Mouse (Mus musculus) limb, embryonic 14.5 days (tissue): Measurements from ENCODE around the gene Micu1. TPM values are rescaled to one million over a fixed set of nuclear protein-coding genes. Genes with fewer than 3 reads are reported as not detected.

Source experiments
- ATAC-seq: fragments of 200-750 bp; cut with Nextera tagmentation; 2 replicates; pipeline ENCODE4 v1.8.0; 2017; ENCODE audit warnings: low read depth, moderate number of reproducible peaks, moderate TSS enrichment; ENCODE audit not compliant: low FRiP score
- DNase-seq: peaks from one replicate; pipeline ENCODE4 v3.0.0-alpha.2; 2015; ENCODE audit warnings: low spot score
- H3K27ac ChIP-seq: fragments of 300-500 bp; sonication (generic); replicated peaks from 2 replicates; pipeline ENCODE4 v1.5.1; 2014; ENCODE audit warnings: low read depth, mild to moderate bottlenecking, low read length, moderate library complexity, mixed read lengths
- H3K27me3 ChIP-seq: fragments of 300-500 bp; sonication (generic); 2 replicates; pipeline ENCODE4 v1.6.1; 2014; ENCODE audit warnings: low read length, mixed read lengths; ENCODE audit not compliant: control insufficient read depth, insufficient read depth
- H3K36me3 ChIP-seq: fragments of 300-500 bp; sonication (generic); 2 replicates; pipeline ENCODE4 v1.6.1; 2014; ENCODE audit warnings: mild to moderate bottlenecking, low read length, moderate library complexity, mixed read lengths; ENCODE audit not compliant: control insufficient read depth, insufficient read depth
- H3K4me1 ChIP-seq: fragments of 300-500 bp; sonication (generic); 2 replicates; pipeline ENCODE4 v1.6.1; 2014; ENCODE audit warnings: antibody characterized with exemption, low read length, mixed read lengths; ENCODE audit not compliant: control insufficient read depth, insufficient read depth
- H3K4me2 ChIP-seq: fragments of 300-500 bp; sonication (generic); replicated peaks from 2 replicates; pipeline ENCODE4 v1.6.1; 2014; ENCODE audit warnings: low read depth, mild to moderate bottlenecking, low read length, moderate library complexity; ENCODE audit not compliant: severe bottlenecking
- H3K4me3 ChIP-seq: fragments of 300-500 bp; sonication (generic); replicated peaks from 2 replicates; pipeline ENCODE4 v1.5.1; 2014; ENCODE audit warnings: low read length
- H3K9ac ChIP-seq: fragments of 300-500 bp; sonication (generic); 2 replicates; pipeline ENCODE4 v1.6.1; 2014; ENCODE audit warnings: mild to moderate bottlenecking, low read depth, low read length, moderate library complexity; ENCODE audit not compliant: severe bottlenecking
- H3K9me3 ChIP-seq: fragments of 300-500 bp; sonication (generic); 2 replicates; pipeline ENCODE4 v1.6.1; 2016; ENCODE audit warnings: low read length; ENCODE audit not compliant: control insufficient read depth
- POLR2A ChIP-seq: fragments of 200-500 bp; IDR thresholded peaks from 2 replicates; pipeline ENCODE4 v1.8.0; 2012; ENCODE audit warnings: inconsistent platforms, mild to moderate bottlenecking, moderate library complexity, borderline replicate concordance; ENCODE audit not compliant: insufficient read depth, insufficient read length; ENCODE audit errors: extremely low read depth
- WGBS: fragments of 180-500 bp; shearing (Covaris S2); extraction: QIAGEN DNeasy Blood & Tissue Kit; methylation state at CpG from one replicate; pipeline ENCODE4 v1.1.7; 2014; 5-methylcytosine and 5-hydroxymethylcytosine counted together
- polyA plus RNA-seq, 2 experiments: library from polyadenylated mRNA; depleted of rRNA in 1 of 2; stranded (reverse) in 1 of 2; unstranded in 1 of 2; fragments of >200 nt; fragmentation: Nextera tagmentation in 1 of 2; extraction: Ambion mirVana in 1 of 2; gene quantifications; 2 replicates each; pipeline versions ENCODE4 v1.2.1 to v1.2.3; 2012 to 2014

Gene Micu1
- polyA plus RNA-seq, 2 experiments, result 81.9 to 93.7 TPM

GRCm38 (mm10) chr10:59784731-59785685, 82.7 kb downstream of the Micu1 start:
- no peak for TF ChIP-seq POLR2A
- Histone ChIP-seq H3K4me2 (no peak overlapping the region), H3K9me3 (no peaks in the 10 kb centered on the region), H3K9ac (no peak overlapping the region), H3K27ac (no peak overlapping the region), H3K27me3 (no peaks in the 10 kb centered on the region), H3K4me3 (no peak overlapping the region), H3K4me1 (0 out of 2 replicates have a peak, but pooled peaks cover 2% of the 10 kb centered on the region), H3K36me3 (peaks cover 14% of the 10 kb centered on the region)
- no peak for ATAC-seq
- DNase-seq, result peak; percentile 42
- 42% methylated on average over 18 of the region's 18 CpGs for WGBS

GRCm38 (mm10) chr10:59786289-59786688, 84.0 kb downstream of the Micu1 start:
- Histone ChIP-seq H3K27me3 (no peaks in the 10 kb centered on the region), H3K9ac (no peak overlapping the region), H3K27ac (no peak overlapping the region), H3K4me2 (no peak overlapping the region), H3K4me3 (no peak overlapping the region), H3K9me3 (no peaks in the 10 kb centered on the region), H3K36me3 (peaks cover 22% of the 10 kb centered on the region), H3K4me1 (0 out of 2 replicates have a peak, but pooled peaks cover 2% of the 10 kb centered on the region)
- DNase-seq (no peak), ATAC-seq (no peak)
- 69% methylated on average over 5 of the region's 5 CpGs for WGBS
- no peak for TF ChIP-seq POLR2A

DNA sequence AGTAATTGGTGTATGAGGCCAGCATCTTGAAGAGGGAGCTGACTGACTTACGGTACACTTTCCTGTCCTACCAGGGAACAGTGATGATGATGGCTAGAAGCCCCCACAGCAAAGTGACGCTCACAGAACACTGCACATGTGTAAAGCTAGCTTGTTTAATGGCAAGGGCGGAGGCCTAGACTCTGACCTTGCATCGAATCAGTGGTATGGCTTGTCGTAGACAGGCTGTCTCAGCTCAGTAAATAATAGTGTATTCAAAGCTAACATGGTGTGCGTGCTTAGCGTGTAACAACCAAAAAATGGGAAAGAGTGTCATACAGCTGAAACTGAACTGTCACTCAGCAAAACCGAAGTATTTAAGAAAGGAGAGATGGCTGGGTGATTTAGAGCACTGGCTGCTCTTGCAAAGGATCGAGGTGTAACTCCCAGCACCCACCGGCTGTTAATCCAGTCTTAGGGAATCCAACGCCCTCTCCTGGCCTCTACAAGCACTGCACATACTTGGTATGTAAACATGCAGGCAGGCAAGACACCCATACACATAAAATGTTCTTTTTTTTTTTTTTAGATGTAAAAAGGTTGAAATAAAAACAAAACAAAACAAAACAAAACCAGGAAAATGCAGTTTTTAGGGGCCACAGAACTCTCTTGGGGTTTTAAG, 85.0 kb downstream of the Micu1 start:
- WGBS, result 77% methylated on average over 11 of the region's 11 CpGs
- DNase-seq (no peak), ATAC-seq (no peak)
- Histone ChIP-seq H3K9me3 (no peaks in the 10 kb centered on the region), H3K4me2 (no peak overlapping the region), H3K9ac (no peak overlapping the region), H3K27me3 (no peaks in the 10 kb centered on the region), H3K36me3 (peaks cover 30% of the 10 kb centered on the region), H3K4me3 (no peak overlapping the region), H3K27ac (no peak overlapping the region), H3K4me1 (0 out of 2 replicates have a peak, but pooled peaks cover 2% of the 10 kb centered on the region)
- no peak for TF ChIP-seq POLR2A

DNA sequence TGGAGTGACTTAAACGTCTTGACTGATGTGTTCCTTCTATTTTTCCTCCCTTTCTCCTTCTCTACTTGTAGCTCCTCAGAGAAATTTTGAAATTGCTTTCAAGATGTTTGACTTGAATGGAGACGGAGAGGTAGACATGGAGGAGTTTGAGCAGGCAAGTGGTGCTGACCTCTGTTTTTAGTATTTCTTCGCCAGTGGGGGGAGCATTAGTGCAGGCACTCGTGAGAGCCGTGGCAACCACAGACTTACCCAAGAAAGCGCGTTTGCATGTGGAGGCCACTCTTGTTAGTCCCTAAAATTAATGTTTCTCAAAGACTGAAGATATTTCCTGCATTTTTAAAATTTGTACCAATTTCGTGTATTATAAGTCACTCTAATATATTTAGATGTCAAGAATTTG, 85.6 kb downstream of the Micu1 start:
- Histone ChIP-seq H3K9ac (no peak overlapping the region), H3K9me3 (no peaks in the 10 kb centered on the region), H3K4me3 (no peak overlapping the region), H3K27me3 (no peaks in the 10 kb centered on the region), H3K4me1 (0 out of 2 replicates have a peak, but pooled peaks cover 2% of the 10 kb centered on the region), H3K27ac (no peak overlapping the region), H3K36me3 (peaks cover 34% of the 10 kb centered on the region), H3K4me2 (no peak overlapping the region)
- ATAC-seq, result no peak
- WGBS, result 77% methylated on average over 8 of the region's 8 CpGs
- TF ChIP-seq POLR2A, result no peak
- DNase-seq, result no peak

DNA sequence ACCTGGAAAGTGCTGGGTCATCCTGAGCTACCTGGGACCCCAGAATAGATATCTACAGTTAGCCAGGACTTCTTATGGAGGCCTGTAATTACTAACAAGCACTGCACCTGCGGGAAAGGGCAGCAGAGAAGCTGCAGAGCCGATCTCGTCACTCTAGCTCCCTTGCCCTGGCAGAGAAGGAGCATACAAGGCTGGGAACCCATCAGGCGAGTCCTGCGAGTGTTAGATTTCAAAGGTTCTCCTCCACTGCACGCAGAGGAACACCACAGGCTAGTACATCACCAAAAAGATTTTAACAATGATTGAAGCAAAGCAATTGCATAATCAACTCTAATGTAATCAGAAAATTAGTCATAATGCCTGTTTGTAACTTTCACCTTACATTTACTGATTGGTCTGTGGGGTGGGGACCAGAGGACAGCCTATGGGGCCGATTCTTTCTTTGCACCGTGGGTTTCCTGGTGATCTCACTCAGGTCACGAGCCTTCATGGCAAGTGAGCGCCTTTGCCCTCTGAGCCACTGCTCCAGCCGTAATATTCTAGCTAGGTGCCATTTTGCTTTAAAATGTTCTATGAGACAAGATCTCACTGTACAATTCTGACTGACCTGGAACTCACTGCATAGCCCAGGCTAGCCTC, 88.1 kb downstream of the Micu1 start:
- Histone ChIP-seq H3K27me3 (no peaks in the 10 kb centered on the region), H3K4me3 (no peak overlapping the region), H3K9me3 (no peaks in the 10 kb centered on the region), H3K27ac (no peak overlapping the region), H3K4me2 (no peak overlapping the region), H3K4me1 (no peaks in the 10 kb centered on the region), H3K36me3 (peaks cover 48% of the 10 kb centered on the region), H3K9ac (no peak overlapping the region)
- WGBS, result 80% methylated on average over 11 of the region's 11 CpGs
- ATAC-seq, result no peak
- TF ChIP-seq POLR2A, result no peak
- no peak for DNase-seq
